Mouse (Mus musculus) neural tube, embryonic 14.5 days (tissue): ENCODE measurements around the gene Ankrd53. TPM values are rescaled to one million over a fixed set of nuclear protein-coding genes. Genes with fewer than 3 reads are reported as not detected.

Experiments
- ATAC-seq: fragments of 200-750 bp; cut with Nextera tagmentation; 2 replicates; pipeline ENCODE4 v1.8.0; 2017; ENCODE audit warnings: low read depth, mild to moderate bottlenecking, moderate TSS enrichment, moderate library complexity
- H3K27ac ChIP-seq: fragments of 300-500 bp; sonication (generic); 2 replicates; pipeline ENCODE4 v1.5.1; 2014; ENCODE audit warnings: low read depth, mild to moderate bottlenecking, control low read depth, low read length, moderate library complexity, mixed read lengths
- H3K27me3 ChIP-seq: fragments of 300-500 bp; sonication (generic); 2 replicates; pipeline ENCODE4 v1.6.1; 2014; ENCODE audit warnings: low read length; ENCODE audit not compliant: control insufficient read depth, insufficient read depth
- H3K36me3 ChIP-seq: fragments of 300-500 bp; sonication (generic); 2 replicates; pipeline ENCODE4 v1.6.1; 2014; ENCODE audit warnings: low read length, mixed read lengths; ENCODE audit not compliant: control insufficient read depth, insufficient read depth
- H3K4me1 ChIP-seq: fragments of 300-500 bp; sonication (generic); 2 replicates; pipeline ENCODE4 v1.6.1; 2014; ENCODE audit warnings: low read length; ENCODE audit not compliant: control insufficient read depth, insufficient read depth
- H3K4me2 ChIP-seq: fragments of 300-500 bp; sonication (generic); 2 replicates; pipeline ENCODE4 v1.6.1; 2014; ENCODE audit warnings: mild to moderate bottlenecking, low read depth, low read length, control low read depth
- H3K4me3 ChIP-seq: fragments of 300-500 bp; sonication (generic); 2 replicates; pipeline ENCODE4 v1.5.1; 2014; ENCODE audit warnings: low read depth, low read length, control low read depth, mixed read lengths
- H3K9ac ChIP-seq: fragments of 300-500 bp; sonication (generic); replicated peaks from 2 replicates; pipeline ENCODE4 v1.6.1; 2014; ENCODE audit warnings: low read depth, mild to moderate bottlenecking, control low read depth, low read length, mixed read lengths
- H3K9me3 ChIP-seq: fragments of 300-500 bp; sonication (generic); 2 replicates; pipeline ENCODE4 v1.6.1; 2016; ENCODE audit warnings: low read length; ENCODE audit not compliant: control insufficient read depth
- WGBS: fragments of 180-500 bp; shearing (Covaris S2); extraction: QIAGEN DNeasy Blood & Tissue Kit; methylation state at CpG from one replicate; pipeline ENCODE4 v1.1.7; 2014; 5-methylcytosine and 5-hydroxymethylcytosine counted together
- polyA plus RNA-seq: library from polyadenylated mRNA; unstranded; fragments of >200 nt; fragmentation: Nextera tagmentation; extraction: Ambion mirVana; gene quantifications from 2 replicates; pipeline ENCODE4 v1.2.1, GENCODE M21; 2014

Ankrd53 gene
- polyA plus RNA-seq, 1 experiment from 2014 or later: 0.24 TPM

- H3K9me3 ChIP-seq: no peaks in the 10 kb centered on the region
- 36% methylated on average over 3 of the region's 3 CpGs for WGBS
- H3K4me1 ChIP-seq: no peaks in the 10 kb centered on the region
- H3K9ac ChIP-seq: no peak overlapping the region
- no peak overlapping the region for H3K4me2 ChIP-seq
- no peak overlapping the region for H3K4me3 ChIP-seq
- no peaks in the 10 kb centered on the region for H3K36me3 ChIP-seq
- peaks cover 3% of the 10 kb centered on the region; the same call in 1 of the 2 replicates for H3K27me3 ChIP-seq
- ATAC-seq: no peak
- H3K27ac ChIP-seq: no peak overlapping the region
These were observed 13.2 kb upstream of the Ankrd53 start for GRCm38 (mm10) chr6:83749286-83749685.

GRCm38 (mm10) chr6:83750171-83750684, 12.2 kb upstream of the Ankrd53 start:
- no peak overlapping the region for H3K4me3 ChIP-seq
- no peaks in the 10 kb centered on the region for H3K36me3 ChIP-seq
- no peak overlapping the region for H3K4me2 ChIP-seq
- no peak overlapping the region for H3K27ac ChIP-seq
- H3K9ac ChIP-seq: no peak overlapping the region
- H3K9me3 ChIP-seq: no peaks in the 10 kb centered on the region
- peaks cover 3% of the 10 kb centered on the region; the same call in 1 of the 2 replicates for H3K27me3 ChIP-seq
- ATAC-seq: no peak
- H3K4me1 ChIP-seq: no peaks in the 10 kb centered on the region
- WGBS: 6% methylated on average over 11 of the region's 11 CpGs

GRCm38 (mm10) chr6:83756051-83756450, 6.4 kb upstream of the Ankrd53 start:
- Histone ChIP-seq H3K27ac (no peak overlapping the region), H3K9me3 (no peaks in the 10 kb centered on the region), H3K4me2 (no peak overlapping the region), H3K4me3 (no peak overlapping the region), H3K36me3 (no peaks in the 10 kb centered on the region), H3K27me3 (peaks cover 33% of the 10 kb centered on the region), H3K4me1 (0 out of 2 replicates have a peak, but pooled peaks cover 3% of the 10 kb centered on the region), H3K9ac (no peak overlapping the region)
- 76% methylated on average over 9 of the region's 9 CpGs for WGBS
- ATAC-seq: no peak

DNA sequence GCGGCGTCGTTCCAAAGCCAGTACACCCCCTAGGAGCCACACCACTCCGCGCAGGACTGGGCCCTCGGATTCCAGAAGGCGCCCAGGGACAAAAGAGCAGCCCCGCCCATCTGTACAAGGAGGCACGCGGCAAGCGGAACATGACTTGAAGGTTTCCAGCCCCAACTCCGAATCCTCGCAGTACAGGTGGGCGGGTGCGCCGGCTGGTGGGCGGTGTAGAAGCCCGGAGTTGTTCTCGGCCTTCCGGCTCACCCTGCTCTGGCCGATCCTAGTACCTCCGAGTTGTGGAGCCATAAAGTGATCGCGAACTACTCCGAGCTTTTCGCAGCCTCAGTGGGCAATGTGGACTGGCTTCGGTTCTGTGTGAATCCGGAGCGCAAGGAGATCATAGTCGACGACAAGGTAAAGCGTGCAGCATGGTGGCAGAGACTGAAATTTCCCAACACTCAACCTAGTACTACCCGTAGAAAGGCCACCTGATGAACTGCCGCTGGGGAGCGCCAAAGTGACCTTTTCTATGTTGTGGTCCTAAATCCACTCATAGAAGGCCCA, 512 bp downstream of the Ankrd53 start:
- no peaks in the 10 kb centered on the region for H3K9me3 ChIP-seq
- H3K27ac ChIP-seq: no peak overlapping the region
- no peaks in the 10 kb centered on the region for H3K36me3 ChIP-seq
- H3K27me3 ChIP-seq: peaks cover 50% of the 10 kb centered on the region
- ATAC-seq: peak; percentile 38; the same call in 1 of the 2 replicates
- WGBS: 1% methylated on average over 35 of the region's 35 CpGs
- no peak overlapping the region for H3K9ac ChIP-seq
- peaks cover 12% of the 10 kb centered on the region; the same call in 1 of the 2 replicates for H3K4me1 ChIP-seq
- H3K4me3 ChIP-seq: no peak overlapping the region
- H3K4me2 ChIP-seq: peak overlapping the region; percentile 29

DNA sequence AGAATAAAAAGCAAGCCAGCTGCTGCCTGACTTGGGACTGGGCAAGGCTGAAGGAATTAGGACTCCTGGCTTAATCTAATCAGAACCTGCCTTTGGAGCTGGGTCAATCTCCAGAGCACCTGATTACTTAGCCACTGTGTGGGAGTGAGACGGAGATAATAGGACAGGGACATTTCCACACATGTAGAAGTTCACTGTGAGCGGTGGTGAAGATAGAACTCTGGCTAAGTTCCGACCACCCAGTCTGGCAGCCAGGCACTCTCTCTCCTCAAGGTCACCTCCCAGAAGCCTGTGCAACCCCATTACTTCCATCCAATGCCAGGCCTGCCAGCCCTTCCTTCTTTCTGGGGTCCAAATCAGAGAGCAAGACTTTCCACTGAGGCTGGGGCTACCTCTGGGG, 4.5 kb downstream of the Ankrd53 start:
- Histone ChIP-seq H3K9ac (no peak overlapping the region), H3K4me3 (no peak overlapping the region), H3K27me3 (peaks cover 22% of the 10 kb centered on the region), H3K4me2 (no peak overlapping the region), H3K9me3 (no peaks in the 10 kb centered on the region), H3K36me3 (no peaks in the 10 kb centered on the region; the same call in 1 of the 2 replicates), H3K4me1 (peaks cover 9% of the 10 kb centered on the region; the same call in 1 of the 2 replicates), H3K27ac (no peak overlapping the region)
- no peak for ATAC-seq
- 97% methylated on average over 3 of the region's 3 CpGs for WGBS

DNA sequence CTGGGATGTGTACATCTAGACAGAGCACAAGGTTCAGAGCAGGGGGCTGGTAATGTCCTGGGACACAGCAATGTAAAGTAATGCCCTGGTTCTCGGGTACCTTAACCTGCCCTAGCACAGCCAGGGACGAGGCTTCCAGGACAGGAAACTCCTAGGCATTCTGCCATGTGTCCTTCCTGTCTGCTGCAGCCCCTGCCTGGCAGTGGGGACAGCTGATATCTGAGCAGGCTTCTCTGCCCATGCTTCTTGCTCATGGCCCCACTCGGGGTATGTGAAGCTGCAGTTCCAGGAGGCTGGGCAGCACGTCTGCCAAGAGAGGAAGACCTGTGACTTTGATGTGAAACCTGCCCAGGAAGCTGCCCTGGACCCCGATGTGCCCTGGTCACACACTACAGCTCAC, 6.0 kb downstream of the Ankrd53 start:
- peaks cover 8% of the 10 kb centered on the region for H3K27me3 ChIP-seq
- H3K9me3 ChIP-seq: no peaks in the 10 kb centered on the region
- H3K4me3 ChIP-seq: no peak overlapping the region
- no peak overlapping the region for H3K27ac ChIP-seq
- H3K9ac ChIP-seq: no peak overlapping the region
- no peak for ATAC-seq
- 89% methylated on average over 5 of the region's 5 CpGs for WGBS
- H3K4me1 ChIP-seq: no peaks in the 10 kb centered on the region
- H3K36me3 ChIP-seq: peaks cover 4% of the 10 kb centered on the region; the same call in 1 of the 2 replicates
- no peak overlapping the region for H3K4me2 ChIP-seq

- Histone ChIP-seq H3K4me2 (peak overlapping the region; percentile 89), H3K4me3 (no peak overlapping the region), H3K9me3 (no peaks in the 10 kb centered on the region), H3K27ac (no peak overlapping the region), H3K27me3 (no peaks in the 10 kb centered on the region), H3K4me1 (peaks cover 13% of the 10 kb centered on the region; the same call in 1 of the 2 replicates), H3K9ac (0 out of 2 replicates have a peak overlapping the region, but pooled peaks have one; percentile 11), H3K36me3 (peaks cover 4% of the 10 kb centered on the region; the same call in 1 of the 2 replicates)
- ATAC-seq: no peak
- 54% methylated on average over 8 of the region's 9 CpGs for WGBS
These were observed 11.7 kb downstream of the Ankrd53 start for GRCm38 (mm10) chr6:83774126-83774525.

DNA sequence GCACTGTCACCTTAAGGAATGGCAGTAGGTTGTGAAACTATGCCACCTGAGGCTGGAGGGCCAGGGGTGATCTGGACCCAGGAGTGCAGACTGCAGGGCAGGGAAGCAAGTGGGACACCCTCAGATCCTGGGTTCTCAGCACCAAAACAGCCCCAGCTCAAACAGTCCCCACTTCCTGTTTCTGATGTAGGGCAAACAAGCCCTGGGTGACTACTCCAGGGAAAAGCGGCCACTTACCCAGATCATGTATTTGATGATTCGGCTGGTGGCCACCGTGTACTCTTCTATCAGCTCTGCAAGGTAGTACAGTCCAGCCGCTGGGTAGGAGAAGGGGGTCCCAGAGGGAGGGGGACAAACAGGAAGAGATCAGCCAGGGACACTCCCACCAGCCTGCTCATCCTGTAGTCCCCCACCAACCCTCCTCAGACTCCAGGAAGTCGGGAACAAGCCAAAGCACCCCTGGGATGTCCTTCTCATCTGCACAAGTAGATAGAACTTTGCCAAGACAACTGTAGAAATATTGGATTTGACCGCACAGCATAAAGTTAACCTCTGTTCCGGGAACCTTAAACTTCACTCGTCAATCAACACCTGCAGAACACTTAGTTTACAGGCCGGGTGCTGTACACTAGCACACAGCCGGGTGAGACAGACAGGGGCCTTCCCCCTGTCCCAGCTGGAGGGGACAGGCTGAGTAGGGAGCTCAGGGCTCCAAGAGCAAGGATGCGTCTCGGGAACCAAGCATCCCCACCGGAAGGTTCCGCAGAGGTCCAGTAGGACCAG, 12.5 kb downstream of the Ankrd53 start:
- peak overlapping the region; percentile 76 for H3K27ac ChIP-seq
- peak overlapping the region; percentile 94 for H3K4me3 ChIP-seq
- H3K36me3 ChIP-seq: peaks cover 4% of the 10 kb centered on the region; the same call in 1 of the 2 replicates
- H3K9me3 ChIP-seq: no peaks in the 10 kb centered on the region
- peak overlapping the region; percentile 93 for H3K9ac ChIP-seq
- WGBS: 3% methylated on average over 14 of the region's 14 CpGs
- ATAC-seq: peak; percentile 42
- peaks cover 13% of the 10 kb centered on the region; the same call in 1 of the 2 replicates for H3K4me1 ChIP-seq
- H3K27me3 ChIP-seq: no peaks in the 10 kb centered on the region
- peak overlapping the region; percentile 89 for H3K4me2 ChIP-seq
